Mouse (Mus musculus): ENCODE results near the gene Urb2. TPM values are rescaled to one million over a fixed set of nuclear protein-coding genes. Genes with fewer than 3 reads are reported as not detected.
A peak's percentile ranks its signal among the peaks of the same experiment; 100 is the strongest.

The Urb2 gene
- total RNA-seq (2014; rRNA removed) (12.7 and 14.8 TPM in 2 replicates), polyA plus RNA-seq (2015; fragmentation: Nextera tagmentation; extraction: Ambion mirVana) (1.2 and 1.8 TPM in 2 replicates)

DNA sequence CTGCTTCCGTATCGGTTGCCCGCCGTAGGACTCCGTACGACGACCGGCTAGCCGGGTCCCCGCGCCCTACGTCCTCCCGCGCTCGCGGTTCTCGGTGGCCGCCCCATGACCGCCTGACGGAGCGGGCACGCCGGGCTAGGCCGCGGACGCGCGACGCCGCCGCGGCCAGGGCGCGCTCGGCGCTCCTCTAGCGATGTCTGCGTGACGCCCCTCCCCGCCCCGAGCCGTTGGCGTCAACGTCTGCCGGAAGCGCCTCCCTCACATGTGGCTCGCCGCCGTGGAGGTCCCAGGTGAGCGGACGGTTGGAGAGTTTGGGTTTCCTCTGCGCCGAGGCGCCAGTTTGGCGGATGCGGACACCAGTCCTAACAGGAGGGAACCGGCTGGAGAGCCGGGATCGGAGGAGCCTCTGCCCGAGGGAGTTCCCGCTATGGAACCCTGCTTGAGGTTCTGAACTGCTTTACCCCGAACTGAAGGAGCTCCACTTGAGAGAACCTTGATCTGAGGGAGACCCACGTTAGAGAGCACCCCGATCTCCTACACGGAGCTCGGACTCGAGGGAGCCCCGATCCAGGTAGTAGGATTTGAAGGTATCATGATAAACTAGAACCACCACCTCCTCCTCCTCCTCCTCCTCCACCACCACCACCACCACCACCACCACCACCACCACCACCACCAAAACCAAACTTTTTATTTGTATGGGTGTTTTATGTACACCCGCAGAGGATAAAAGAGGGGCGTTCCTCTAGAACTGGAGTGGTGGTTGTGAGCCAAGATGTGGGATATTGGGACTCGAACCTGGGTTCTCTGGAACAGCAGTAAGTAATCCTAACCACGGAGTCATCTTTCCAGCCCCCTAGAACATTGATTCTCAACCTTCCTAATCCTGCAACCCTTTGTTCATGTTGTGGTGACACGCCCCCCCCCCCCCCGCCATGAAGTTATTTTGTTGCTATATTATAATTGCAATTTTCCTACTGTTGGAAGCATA, at the start of gene Urb2, which contains the start of gene Taf5l:
Urb2 (plus strand) TSS at position 272 of the 991 bp plus-strand sequence.
Taf5l (minus strand) TSS at position 161 of the 991 bp plus-strand sequence.
- no peaks in the 10 kb centered on the region for H3K27me3 ChIP-seq (ENCODE audit: insufficient read depth, low read length)
- H3K9ac ChIP-seq, result peak within 1 kb of the TSS; percentile 59
- peak within 1 kb of the TSS; percentile 73 for H3K4me2 ChIP-seq (ENCODE audit: low read depth)
- peak within 1 kb of the TSS; percentile 63 for H3K4me3 ChIP-seq (ENCODE audit: low read depth, low read length)
- peaks cover 9% of the 10 kb centered on the region; the same call in 1 of the 2 replicates for H3K4me1 ChIP-seq (ENCODE audit: insufficient read depth)
- no peak for TF ChIP-seq CTCF (IDR thresholded peaks at IDR 0.05; ENCODE audit: low read depth)
- no peaks in the 10 kb centered on the region for H3K9me3 ChIP-seq (ENCODE audit: low read length)
- peaks cover 5% of the 10 kb centered on the region; the same call in 1 of the 2 replicates for H3K36me3 ChIP-seq (ENCODE audit: insufficient read depth)
- DNase-seq (peak; percentile 95), ATAC-seq (peak; percentile 95)
- H3K27ac ChIP-seq (ENCODE audit: low read depth, low read length), result peak within 1 kb of the TSS; percentile 92
- 2% methylated on average over 71 of the region's 74 CpGs for WGBS

DNA sequence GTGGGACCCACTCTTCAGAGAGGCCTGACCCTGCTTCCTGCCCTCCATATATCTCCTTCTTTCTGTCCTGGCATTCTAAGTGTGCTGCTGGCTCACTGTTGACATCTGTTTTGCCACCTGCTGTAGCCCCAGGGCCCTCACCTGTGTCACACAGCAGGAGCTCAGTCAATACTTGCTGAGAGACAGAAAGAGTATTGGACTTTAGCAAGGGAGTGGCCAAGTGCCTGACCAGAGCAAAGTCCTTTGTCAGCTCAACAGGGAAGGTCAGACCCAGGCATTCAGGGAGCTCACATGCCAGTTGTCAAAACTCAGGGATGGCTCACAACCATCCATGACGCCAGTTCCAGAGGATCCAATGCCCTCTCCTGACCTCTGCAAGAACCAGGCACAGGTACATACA, 47.8 kb upstream of the Urb2 start:
- ATAC-seq, result no peak
- no peak for TF ChIP-seq CTCF (IDR thresholded peaks at IDR 0.05; ENCODE audit: low read depth)
- no peaks in the 10 kb centered on the region for H3K9me3 ChIP-seq (ENCODE audit: low read length)

DNA sequence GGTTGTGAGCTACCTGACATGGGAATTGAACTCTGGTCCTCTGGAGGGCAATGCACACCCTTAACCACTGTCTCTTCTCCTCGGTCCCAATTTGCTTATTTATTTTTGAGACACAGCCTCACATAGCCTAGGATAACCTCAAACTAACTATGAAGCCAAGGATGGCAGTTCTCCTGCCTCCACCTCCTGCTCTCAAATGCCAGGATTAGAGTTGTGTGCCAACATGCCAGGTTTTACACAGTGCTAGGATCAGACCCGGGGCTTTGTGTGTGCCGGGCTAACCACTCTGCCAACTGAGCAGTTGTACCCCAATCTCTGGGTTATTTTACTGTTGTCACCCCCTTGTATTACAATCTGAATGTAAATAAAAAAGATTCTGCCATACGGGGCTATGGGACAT, 43.8 kb upstream of the Urb2 start:
- Histone ChIP-seq H3K4me1 (ENCODE audit: insufficient read depth) (peaks cover 7% of the 10 kb centered on the region; the same call in 1 of the 2 replicates), H3K9ac (no peak overlapping the region), H3K4me3 (ENCODE audit: low read depth, low read length) (no peak overlapping the region), H3K27me3 (ENCODE audit: insufficient read depth, low read length) (no peaks in the 10 kb centered on the region), H3K9me3 (ENCODE audit: low read length) (no peaks in the 10 kb centered on the region), H3K36me3 (ENCODE audit: insufficient read depth) (no peaks in the 10 kb centered on the region), H3K27ac (ENCODE audit: low read depth, low read length) (no peak overlapping the region), H3K4me2 (ENCODE audit: low read depth) (no peak overlapping the region)
- ATAC-seq (no peak), DNase-seq (no peak)
- 76% methylated on average over 4 of the region's 4 CpGs for whole genome bisulfite sequencing
- TF ChIP-seq CTCF (IDR thresholded peaks at IDR 0.05; ENCODE audit: low read depth), result no peak

More for the DNA sequence above, 47.8 kb upstream of the Urb2 start:
- Histone ChIP-seq H3K9ac (no peak overlapping the region), H3K36me3 (ENCODE audit: insufficient read depth) (peaks cover 6% of the 10 kb centered on the region), H3K27ac (ENCODE audit: low read depth, low read length) (no peak overlapping the region), H3K27me3 (ENCODE audit: insufficient read depth, low read length) (no peaks in the 10 kb centered on the region), H3K4me3 (ENCODE audit: low read depth, low read length) (no peak overlapping the region), H3K4me2 (ENCODE audit: low read depth) (no peak overlapping the region), H3K4me1 (ENCODE audit: insufficient read depth) (no peaks in the 10 kb centered on the region)
- 92% methylated on average over 1 of the region's 1 CpGs for WGBS
- no peak for DNase-seq

DNA sequence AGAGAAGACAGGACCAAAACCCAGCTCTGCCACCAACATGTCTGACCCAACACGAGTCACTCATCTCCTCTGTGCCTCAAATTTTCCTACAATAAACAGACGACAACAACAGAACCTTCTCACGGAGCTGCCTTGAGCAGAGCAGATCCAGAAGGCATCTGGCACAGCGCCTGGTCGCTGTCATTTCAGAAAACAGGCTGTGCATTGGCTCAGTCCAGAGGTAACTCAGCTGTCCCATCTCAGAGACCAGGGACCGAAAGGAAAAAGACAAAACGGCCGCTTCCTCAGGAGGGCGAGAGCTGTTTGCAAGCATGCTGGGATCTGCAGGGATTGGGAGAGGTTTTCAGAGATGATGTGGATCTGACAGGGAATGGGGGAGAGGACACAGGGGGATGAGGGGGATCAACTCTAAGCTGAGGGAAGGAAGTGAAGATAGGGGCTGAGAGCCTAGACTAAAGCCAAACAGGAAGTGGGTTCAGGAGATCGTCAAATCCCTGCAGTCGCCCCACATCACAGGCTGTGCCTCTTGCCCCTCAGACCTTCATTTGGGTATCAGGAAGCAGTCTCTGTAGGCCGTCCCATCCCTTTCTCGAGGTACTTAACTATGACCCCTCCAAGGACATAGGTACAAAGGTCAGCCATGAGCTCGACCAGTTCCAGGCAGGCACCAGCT, 43.0 kb upstream of the Urb2 start:
- no peak for TF ChIP-seq CTCF (IDR thresholded peaks at IDR 0.05; ENCODE audit: low read depth)
- H3K27me3 ChIP-seq (ENCODE audit: insufficient read depth, low read length), result no peaks in the 10 kb centered on the region
- H3K4me1 ChIP-seq (ENCODE audit: insufficient read depth), result peaks cover 7% of the 10 kb centered on the region; the same call in 1 of the 2 replicates
- 61% methylated on average over 14 of the region's 14 CpGs for WGBS
- H3K9ac ChIP-seq, result no peak overlapping the region
- H3K4me3 ChIP-seq (ENCODE audit: low read depth, low read length), result no peak overlapping the region
- no peaks in the 10 kb centered on the region for H3K9me3 ChIP-seq (ENCODE audit: low read length)
- no peak overlapping the region for H3K27ac ChIP-seq (ENCODE audit: low read depth, low read length)
- no peak overlapping the region for H3K4me2 ChIP-seq (ENCODE audit: low read depth)
- ATAC-seq, result no peak
- peak; percentile 18 for DNase-seq
- no peaks in the 10 kb centered on the region for H3K36me3 ChIP-seq (ENCODE audit: insufficient read depth)

DNA sequence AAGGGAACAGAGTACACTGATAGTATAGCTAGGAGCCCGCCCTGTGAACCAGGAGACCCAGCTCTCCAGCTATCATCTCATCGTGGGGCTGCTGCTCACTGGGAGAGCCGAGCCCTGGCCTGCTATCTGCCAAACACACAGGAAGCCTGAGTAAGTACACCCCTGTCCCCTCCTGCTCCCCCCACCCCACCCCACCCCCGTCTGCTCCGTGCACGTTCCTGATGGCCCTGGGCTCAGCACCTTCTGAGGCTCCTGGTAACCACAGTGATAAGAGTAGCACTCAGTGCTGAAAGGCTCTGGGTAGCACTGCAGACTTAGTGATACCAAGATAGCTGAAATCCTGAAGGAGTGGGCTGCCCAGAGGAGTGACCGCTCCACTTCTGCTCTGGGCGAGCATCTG, 42.4 kb upstream of the Urb2 start:
- DNase-seq, result no peak
- WGBS, result 82% methylated on average over 8 of the region's 8 CpGs
- no peak overlapping the region for H3K4me3 ChIP-seq (ENCODE audit: low read depth, low read length)
- no peak for ATAC-seq
- H3K9ac ChIP-seq, result no peak overlapping the region
- no peak overlapping the region for H3K27ac ChIP-seq (ENCODE audit: low read depth, low read length)
- H3K36me3 ChIP-seq (ENCODE audit: insufficient read depth), result no peaks in the 10 kb centered on the region
- H3K4me2 ChIP-seq (ENCODE audit: low read depth), result no peak overlapping the region
- no peaks in the 10 kb centered on the region for H3K27me3 ChIP-seq (ENCODE audit: insufficient read depth, low read length)
- no peak for TF ChIP-seq CTCF (IDR thresholded peaks at IDR 0.05; ENCODE audit: low read depth)
- peaks cover 7% of the 10 kb centered on the region; the same call in 1 of the 2 replicates for H3K4me1 ChIP-seq (ENCODE audit: insufficient read depth)
- H3K9me3 ChIP-seq (ENCODE audit: low read length), result no peaks in the 10 kb centered on the region

DNA sequence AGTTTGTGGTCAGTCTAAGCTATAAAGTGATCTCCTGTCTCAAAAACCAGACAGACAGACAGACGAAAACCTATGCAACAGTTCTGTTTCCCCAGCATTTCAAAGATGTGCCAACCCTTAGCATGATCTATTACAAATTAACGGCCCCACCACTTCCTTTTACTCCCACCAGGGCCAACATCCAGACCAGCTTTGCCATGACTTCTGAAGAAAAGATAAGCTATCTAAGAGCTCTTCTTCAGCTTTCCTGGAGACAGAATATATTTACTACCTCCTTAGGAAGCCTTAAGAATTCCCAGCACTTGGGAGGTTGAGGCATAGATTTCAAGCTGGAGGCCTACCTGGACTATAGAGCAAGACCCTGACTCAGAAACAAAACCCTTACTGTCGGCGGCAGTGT, 41.1 kb upstream of the Urb2 start:
- H3K4me1 ChIP-seq (ENCODE audit: insufficient read depth), result peaks cover 7% of the 10 kb centered on the region; the same call in 1 of the 2 replicates
- H3K9me3 ChIP-seq (ENCODE audit: low read length), result no peaks in the 10 kb centered on the region
- H3K9ac ChIP-seq, result no peak overlapping the region
- 0 out of 2 replicates have a peak overlapping the region, but pooled peaks have one; percentile 3 for H3K4me2 ChIP-seq (ENCODE audit: low read depth)
- no peaks in the 10 kb centered on the region for H3K27me3 ChIP-seq (ENCODE audit: insufficient read depth, low read length)
- WGBS, result 80% methylated on average over 4 of the region's 4 CpGs
- DNase-seq (no peak), ATAC-seq (no peak)
- H3K36me3 ChIP-seq (ENCODE audit: insufficient read depth), result no peaks in the 10 kb centered on the region
- no peak for TF ChIP-seq CTCF (IDR thresholded peaks at IDR 0.05; ENCODE audit: low read depth)
- no peak overlapping the region for H3K4me3 ChIP-seq (ENCODE audit: low read depth, low read length)
- H3K27ac ChIP-seq (ENCODE audit: low read depth, low read length), result no peak overlapping the region

All from forebrain, postnatal 0 days (tissue).